Mouse (Mus musculus): ENCODE measurements around the gene Hsph1. TPM values are rescaled to one million over a fixed set of nuclear protein-coding genes. Genes with fewer than 3 reads are reported as not detected.

The Hsph1 gene
- total and polyA plus RNA-seq, 3 experiments: 30.2 to 145 (median 75.9) TPM

GRCm38 (mm10) chr5:149622152-149622551 is 14.0 kb downstream of the Hsph1 start:
- DNase-seq (ENCODE audit: low spot score): no peak
- Histone ChIP-seq H3K9me3 (replicated peaks) (no peaks in the 10 kb centered on the region), H3K4me3 (ENCODE audit: low read depth, low read length) (no peak overlapping the region), H3K27me3 (ENCODE audit: insufficient read depth, low read length) (no peaks in the 10 kb centered on the region), H3K36me3 (replicated peaks) (peaks cover 93% of the 10 kb centered on the region), H3K4me1 (ENCODE audit: insufficient read depth, low read depth, low read length) (peaks cover 51% of the 10 kb centered on the region)
- ATAC-seq (ENCODE audit: extremely low read depth, insufficient number of reproducible peaks, low FRiP score, poor library complexity, severe bottlenecking): no peak
- TF ChIP-seq CTCF (IDR thresholded peaks at IDR 0.05; ENCODE audit: low read depth, low read length) (no peak), TAL1 (conservative IDR thresholded peaks at IDR 0.05; ENCODE audit: low read depth, low read length) (no peak), POLR2AphosphoS5 (IDR thresholded peaks at IDR 0.05; ENCODE audit: insufficient replicate concordance, low read depth, low read length) (no peak), GATA2 (IDR thresholded peaks at IDR 0.05; ENCODE audit: borderline replicate concordance, low read depth, low read length) (no peak), GATA1 (IDR thresholded peaks at IDR 0.05; ENCODE audit: borderline replicate concordance, low read length) (no peak)

GRCm38 (mm10) chr5:149617776-149618425 is 18.3 kb downstream of the Hsph1 start:
- no peak for TF ChIP-seq CTCF (IDR thresholded peaks at IDR 0.05; ENCODE audit: low read depth, low read length)
- TF ChIP-seq GATA2 (IDR thresholded peaks at IDR 0.05; ENCODE audit: borderline replicate concordance, low read depth, low read length): no peak
- TF ChIP-seq POLR2AphosphoS5 (IDR thresholded peaks at IDR 0.05; ENCODE audit: insufficient replicate concordance, low read depth, low read length): no peak
- TF ChIP-seq GATA1 (IDR thresholded peaks at IDR 0.05; ENCODE audit: borderline replicate concordance, low read length): no peak
- no peak for TF ChIP-seq TAL1 (conservative IDR thresholded peaks at IDR 0.05; ENCODE audit: low read depth, low read length)
- Histone ChIP-seq H3K36me3 (replicated peaks) (peaks cover 92% of the 10 kb centered on the region), H3K4me1 (ENCODE audit: insufficient read depth, low read depth, low read length) (peaks cover 14% of the 10 kb centered on the region), H3K4me3 (ENCODE audit: low read depth, low read length) (no peak overlapping the region), H3K9me3 (replicated peaks) (no peaks in the 10 kb centered on the region), H3K27me3 (ENCODE audit: insufficient read depth, low read length) (no peaks in the 10 kb centered on the region)
- ATAC-seq (ENCODE audit: extremely low read depth, insufficient number of reproducible peaks, low FRiP score, poor library complexity, severe bottlenecking) (no peak), DNase-seq (ENCODE audit: low spot score) (no peak)

GRCm38 (mm10) chr5:149616817-149617216 is 19.4 kb downstream of the Hsph1 start:
- TF ChIP-seq CTCF (IDR thresholded peaks at IDR 0.05; ENCODE audit: low read depth, low read length): no peak
- no peak for TF ChIP-seq GATA2 (IDR thresholded peaks at IDR 0.05; ENCODE audit: borderline replicate concordance, low read depth, low read length)
- no peak for TF ChIP-seq GATA1 (IDR thresholded peaks at IDR 0.05; ENCODE audit: borderline replicate concordance, low read length)
- TF ChIP-seq POLR2AphosphoS5 (IDR thresholded peaks at IDR 0.05; ENCODE audit: insufficient replicate concordance, low read depth, low read length): no peak
- no peak for TF ChIP-seq TAL1 (conservative IDR thresholded peaks at IDR 0.05; ENCODE audit: low read depth, low read length)
- no peaks in the 10 kb centered on the region for H3K9me3 ChIP-seq (replicated peaks)
- no peaks in the 10 kb centered on the region for H3K27me3 ChIP-seq (ENCODE audit: insufficient read depth, low read length)
- DNase-seq (ENCODE audit: low spot score) (no peak), ATAC-seq (ENCODE audit: extremely low read depth, insufficient number of reproducible peaks, low FRiP score, poor library complexity, severe bottlenecking) (no peak)
- H3K36me3 ChIP-seq (replicated peaks): peaks cover 83% of the 10 kb centered on the region
- no peak overlapping the region for H3K4me3 ChIP-seq (ENCODE audit: low read depth, low read length)
- peaks cover 8% of the 10 kb centered on the region for H3K4me1 ChIP-seq (ENCODE audit: insufficient read depth, low read depth, low read length)

GRCm38 (mm10) chr5:149616138-149616537 is 20.0 kb downstream of the Hsph1 start:
- no peaks in the 10 kb centered on the region for H3K9me3 ChIP-seq (replicated peaks)
- ATAC-seq (ENCODE audit: extremely low read depth, insufficient number of reproducible peaks, low FRiP score, poor library complexity, severe bottlenecking): no peak
- peaks cover 76% of the 10 kb centered on the region for H3K36me3 ChIP-seq (replicated peaks)
- peaks cover 4% of the 10 kb centered on the region; the same call in 1 of the 2 replicates for H3K4me1 ChIP-seq (ENCODE audit: insufficient read depth, low read depth, low read length)
- H3K27me3 ChIP-seq (ENCODE audit: insufficient read depth, low read length): 0 out of 2 replicates have a peak, but pooled peaks cover 2% of the 10 kb centered on the region
- no peak overlapping the region for H3K4me3 ChIP-seq (ENCODE audit: low read depth, low read length)
- TF ChIP-seq GATA1 (IDR thresholded peaks at IDR 0.05; ENCODE audit: borderline replicate concordance, low read length) (no peak), GATA2 (IDR thresholded peaks at IDR 0.05; ENCODE audit: borderline replicate concordance, low read depth, low read length) (no peak), TAL1 (conservative IDR thresholded peaks at IDR 0.05; ENCODE audit: low read depth, low read length) (no peak), CTCF (IDR thresholded peaks at IDR 0.05; ENCODE audit: low read depth, low read length) (no peak), POLR2AphosphoS5 (IDR thresholded peaks at IDR 0.05; ENCODE audit: insufficient replicate concordance, low read depth, low read length) (no peak)
- no peak for DNase-seq (ENCODE audit: low spot score)

GRCm38 (mm10) chr5:149612740-149613139 is 23.4 kb downstream of the Hsph1 start:
- DNase-seq (ENCODE audit: low spot score) (no peak), ATAC-seq (ENCODE audit: extremely low read depth, insufficient number of reproducible peaks, low FRiP score, poor library complexity, severe bottlenecking) (no peak)
- no peak for TF ChIP-seq GATA2 (IDR thresholded peaks at IDR 0.05; ENCODE audit: borderline replicate concordance, low read depth, low read length)
- TF ChIP-seq POLR2AphosphoS5 (IDR thresholded peaks at IDR 0.05; ENCODE audit: insufficient replicate concordance, low read depth, low read length): no peak
- no peak for TF ChIP-seq TAL1 (conservative IDR thresholded peaks at IDR 0.05; ENCODE audit: low read depth, low read length)
- TF ChIP-seq GATA1 (IDR thresholded peaks at IDR 0.05; ENCODE audit: borderline replicate concordance, low read length): no peak
- no peak for TF ChIP-seq CTCF (IDR thresholded peaks at IDR 0.05; ENCODE audit: low read depth, low read length)
- Histone ChIP-seq H3K4me3 (ENCODE audit: low read depth, low read length) (no peak overlapping the region), H3K27me3 (ENCODE audit: insufficient read depth, low read length) (0 out of 2 replicates have a peak, but pooled peaks cover 2% of the 10 kb centered on the region), H3K36me3 (replicated peaks) (peaks cover 42% of the 10 kb centered on the region), H3K9me3 (replicated peaks) (no peaks in the 10 kb centered on the region), H3K4me1 (ENCODE audit: insufficient read depth, low read depth, low read length) (peaks cover 4% of the 10 kb centered on the region; the same call in 1 of the 2 replicates)

- peaks cover 36% of the 10 kb centered on the region for H3K36me3 ChIP-seq (replicated peaks)
- ATAC-seq (ENCODE audit: extremely low read depth, insufficient number of reproducible peaks, low FRiP score, poor library complexity, severe bottlenecking): no peak
These were observed 24.0 kb downstream of the Hsph1 start for GRCm38 (mm10) chr5:149612165-149612518.

More at GRCm38 (mm10) chr5:149612165-149612518, 24.0 kb downstream of the Hsph1 start:
- Histone ChIP-seq H3K27me3 (ENCODE audit: insufficient read depth, low read length) (0 out of 2 replicates have a peak, but pooled peaks cover 2% of the 10 kb centered on the region), H3K4me3 (ENCODE audit: low read depth, low read length) (no peak overlapping the region), H3K4me1 (ENCODE audit: insufficient read depth, low read depth, low read length) (peaks cover 4% of the 10 kb centered on the region; the same call in 1 of the 2 replicates), H3K9me3 (replicated peaks) (no peaks in the 10 kb centered on the region)
- no peak for TF ChIP-seq GATA2 (IDR thresholded peaks at IDR 0.05; ENCODE audit: borderline replicate concordance, low read depth, low read length)
- TF ChIP-seq GATA1 (IDR thresholded peaks at IDR 0.05; ENCODE audit: borderline replicate concordance, low read length): no peak
- TF ChIP-seq POLR2AphosphoS5 (IDR thresholded peaks at IDR 0.05; ENCODE audit: insufficient replicate concordance, low read depth, low read length): no peak
- TF ChIP-seq CTCF (IDR thresholded peaks at IDR 0.05; ENCODE audit: low read depth, low read length): no peak
- TF ChIP-seq TAL1 (conservative IDR thresholded peaks at IDR 0.05; ENCODE audit: low read depth, low read length): no peak
- no peak for DNase-seq (ENCODE audit: low spot score)

Measured in G1E (cell line).